Mouse (Mus musculus): Measurements from ENCODE around the gene Cacng7.

DNA sequence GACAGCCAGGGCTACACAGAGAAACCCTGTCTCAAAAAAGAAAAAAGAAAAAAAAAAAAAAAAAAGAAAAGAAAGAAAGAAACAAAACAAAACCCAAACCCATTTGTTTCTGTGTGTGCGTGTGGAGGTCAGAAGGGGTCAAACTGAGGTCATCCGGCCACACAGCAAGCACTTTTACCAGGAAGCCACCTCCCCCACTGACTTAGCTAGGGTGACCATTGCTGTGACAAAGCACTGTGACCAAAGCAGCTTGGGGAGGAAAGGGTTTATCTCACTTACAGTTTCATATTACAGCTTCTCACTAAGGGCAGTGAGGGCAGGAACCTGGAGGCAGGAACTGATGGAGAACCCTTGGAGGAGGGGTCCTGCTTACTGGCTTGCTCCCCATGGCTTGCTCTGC lies 39.6 kb downstream of the Cacng7 start:
- TF ChIP-seq CTCF (IDR thresholded peaks at IDR 0.05; ENCODE audit: borderline replicate concordance, control insufficient read depth, extremely low read depth, insufficient read depth, low read length, poor library complexity) (no peak), POLR2A (IDR thresholded peaks at IDR 0.05; ENCODE audit: control insufficient read depth, extremely low read depth, insufficient read depth, low read length, poor library complexity) (no peak)
